Mouse (Mus musculus): ENCODE results near the gene Psma5.

DNA sequence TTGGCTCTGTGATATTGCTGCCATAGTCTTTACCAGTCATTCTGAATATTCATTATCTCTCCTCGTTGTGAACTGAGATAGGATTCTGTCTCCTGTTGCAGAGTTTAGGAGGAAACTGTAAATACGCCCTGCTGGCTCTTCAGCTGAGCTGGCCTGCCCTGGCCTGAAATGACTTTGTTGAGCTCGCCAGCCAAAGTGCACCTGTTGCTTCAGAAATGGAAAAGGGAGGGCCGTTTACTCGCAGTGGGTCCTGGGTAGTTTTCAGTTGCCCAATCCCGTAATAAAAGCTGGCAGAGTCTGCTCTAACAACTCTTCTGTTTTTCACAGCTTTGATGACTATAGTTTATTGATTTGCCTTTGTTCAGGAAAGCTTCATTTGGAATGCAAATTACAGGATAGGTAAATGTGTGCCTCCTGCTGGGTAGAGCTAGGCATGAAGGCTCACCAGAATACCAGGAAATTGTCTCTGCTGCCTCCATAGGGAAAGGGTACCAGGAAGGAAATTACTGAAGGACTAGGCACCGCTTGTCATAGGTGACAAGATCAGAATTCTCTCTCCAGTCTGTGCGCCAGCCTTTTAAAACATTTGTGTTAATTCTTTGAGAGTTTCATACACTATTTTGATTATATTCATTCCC lies 57.4 kb downstream of the Psma5 start:
- TF ChIP-seq CTCF (IDR thresholded peaks at IDR 0.05; ENCODE audit: low read depth) = 0 out of 2 replicates have a peak, but pooled peaks have one; percentile 11
- TF ChIP-seq EP300 (IDR thresholded peaks at IDR 0.05; ENCODE audit: low read depth) = no peak

All from liver, postnatal 0 days (tissue).